Mouse (Mus musculus) adrenal gland, postnatal 10 days (tissue): ENCODE data around the gene Unc93a2. TPM values are rescaled to one million over a fixed set of nuclear protein-coding genes. Genes with fewer than 3 reads are reported as not detected.
"Not testable (repeated sequence)": the region's sequence is repeated elsewhere in the genome, so short reads cannot be mapped to it uniquely, and the experiment has no call there.

Experiments used
- DNase-seq: peaks from one replicate; pipeline ENCODE4 v3.0.0; 2021; ENCODE audit warnings: mixed read lengths
- long read RNA-seq, 2 experiments: library from polyadenylated mRNA; stranded (forward); transcript quantifications; one replicate each; pipeline ENCODE4 v2.0.0; 2021
- total RNA-seq, 2 experiments: library from RNA; stranded (reverse); gene quantifications; 2 replicates each; pipeline ENCODE4 v1.2.3; 2021

Gene Unc93a2
- 1 to 10 TPM; 1.8 to 2.0 TPM for total RNA-seq
- long read RNA-seq, experiment 1, partial matches to known transcripts = 0 of 1 reads
- long read RNA-seq, experiment 1, other reads (novel, unspliced or antisense) = 1 of 1 reads
- long read RNA-seq, experiment 2, partial matches to known transcripts = 0 of 1 reads
- long read RNA-seq, experiment 2, other reads (novel, unspliced or antisense) = 1 of 1 reads

DNA sequence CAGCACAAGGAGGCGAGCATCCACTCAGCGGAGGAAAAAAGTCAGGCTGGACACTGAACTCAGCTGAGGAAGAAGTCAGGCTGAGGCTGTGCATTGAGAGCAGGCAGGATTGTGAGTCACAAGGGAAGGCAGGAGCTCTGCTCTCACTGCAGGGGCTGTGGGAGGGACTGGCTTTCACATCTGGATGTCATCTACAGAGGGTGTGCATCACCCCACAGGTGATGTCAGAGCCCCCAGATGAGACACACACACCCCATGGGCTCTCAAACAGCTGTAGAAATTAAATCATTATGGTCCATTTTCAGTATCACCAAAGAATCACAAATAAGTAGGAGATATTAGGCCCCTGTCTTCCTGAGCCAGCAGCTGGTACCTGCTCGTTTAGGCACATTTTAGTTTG lies at the start of gene Unc93a2:
Gene Unc93a2 (minus strand): TSS at position 101 of the 400 bp plus-strand sequence.
- DNase-seq = not testable (repeated sequence)

DNA sequence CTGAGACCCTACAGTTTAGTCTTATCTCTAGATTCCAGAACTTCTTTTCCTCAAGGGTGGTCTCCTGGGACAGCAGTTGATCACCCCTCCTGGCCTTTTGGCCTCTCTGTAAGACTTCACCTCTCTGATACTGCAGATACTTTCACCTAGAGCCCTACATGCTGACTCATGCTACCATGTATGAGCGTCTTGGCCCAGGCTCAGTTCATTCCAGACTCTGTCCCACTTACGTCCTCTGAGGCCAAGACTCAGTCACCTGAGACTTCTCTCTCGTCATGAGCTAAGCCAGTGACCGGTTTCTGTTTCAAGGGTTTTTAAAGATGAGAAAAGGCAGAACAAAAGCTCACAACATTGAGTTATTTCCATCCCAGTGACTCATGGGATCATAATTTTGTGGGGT lies 48.9 kb upstream of the Unc93a2 start:
- DNase-seq = not testable (repeated sequence)

DNA sequence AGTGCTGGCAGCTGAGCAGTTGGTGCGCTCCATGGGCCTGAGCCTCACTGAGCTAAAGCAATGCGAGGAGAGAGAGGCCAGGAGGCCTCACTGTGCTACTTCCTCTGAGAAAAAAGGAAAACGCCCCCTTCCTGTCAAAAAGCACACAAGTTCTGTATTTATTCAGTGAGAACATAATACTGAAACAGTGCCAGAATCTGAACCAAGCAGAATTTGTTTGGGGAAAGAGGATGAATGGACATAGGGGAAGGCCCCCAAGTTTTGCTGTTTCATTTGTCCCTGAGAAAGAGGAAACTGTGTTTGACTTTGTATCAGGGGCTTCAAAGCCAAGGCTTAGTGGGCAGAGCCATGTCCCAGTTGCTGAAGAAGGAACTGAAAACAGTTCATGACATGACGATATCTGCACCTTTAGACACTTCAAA lies 45.0 kb upstream of the Unc93a2 start:
- not testable (repeated sequence) for DNase-seq

DNA sequence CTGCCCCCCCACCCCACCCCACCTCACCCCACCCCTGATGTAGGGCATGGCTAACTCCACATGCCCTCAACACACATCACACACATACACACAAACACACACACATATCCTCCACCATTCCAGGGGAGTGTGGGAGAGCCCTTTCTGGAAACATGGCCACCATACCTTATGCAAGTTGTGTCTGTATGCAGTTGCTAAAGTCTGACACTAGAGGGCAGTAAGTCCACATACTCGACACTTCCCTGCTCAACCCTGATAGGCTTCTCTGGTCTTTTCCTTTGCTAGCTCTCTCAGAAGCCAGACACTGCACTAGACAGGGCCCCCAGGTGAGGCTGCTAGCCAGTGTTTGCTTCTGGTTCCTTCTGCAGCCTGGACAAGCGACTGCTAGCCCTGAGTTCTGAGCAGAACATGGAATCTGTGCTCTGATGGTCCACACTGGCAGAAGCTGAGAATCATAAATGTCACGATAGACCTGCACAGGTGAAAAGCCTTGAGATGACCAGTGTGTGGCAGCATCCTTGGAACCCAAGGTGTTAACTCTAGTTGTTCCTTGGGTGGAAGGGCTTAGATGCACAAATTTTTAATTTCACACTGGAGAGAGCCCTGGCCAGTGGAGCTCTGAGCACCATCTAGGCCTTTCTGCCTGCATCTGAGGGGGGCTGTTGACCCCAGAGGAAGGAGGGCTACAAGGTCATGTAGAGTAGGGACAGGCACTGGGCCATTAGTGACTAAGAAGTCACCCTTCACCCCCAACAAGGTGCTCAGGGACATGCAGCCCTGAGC lies 35.1 kb upstream of the Unc93a2 start:
- not testable (repeated sequence) for DNase-seq

DNA sequence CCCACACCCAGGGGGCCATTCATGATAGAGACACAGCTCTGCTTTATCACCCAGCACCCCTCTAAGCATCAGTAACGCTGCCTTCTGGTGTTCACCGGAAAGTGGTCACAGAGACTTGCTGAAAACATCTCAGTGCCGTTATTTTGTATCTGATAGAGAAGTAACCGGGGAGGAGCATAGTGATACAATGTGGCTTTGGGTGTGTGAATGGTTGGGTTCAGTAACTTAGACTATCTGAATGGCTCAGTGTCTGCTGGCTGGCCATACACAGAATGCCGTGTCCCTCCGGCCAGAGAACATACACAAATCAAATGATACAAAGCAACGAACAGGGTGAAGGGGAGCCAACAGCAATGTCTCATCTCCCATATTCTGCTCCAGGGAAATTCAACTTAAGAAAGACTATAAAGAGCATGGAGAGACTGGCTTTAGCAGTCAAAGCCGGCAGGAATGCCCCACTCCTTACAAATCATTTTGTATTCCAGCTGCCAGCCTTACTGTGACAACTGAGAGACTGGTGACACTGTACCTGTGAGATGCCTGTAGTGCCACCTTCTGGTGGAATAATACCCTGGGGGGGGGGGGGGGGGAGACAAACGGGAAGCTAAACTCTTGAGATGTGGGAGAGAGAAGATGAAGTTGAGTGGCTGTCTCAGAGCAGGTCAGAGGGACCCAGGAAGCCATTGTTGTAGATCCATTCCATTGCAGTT lies 29.5 kb upstream of the Unc93a2 start:
- not testable (repeated sequence) for DNase-seq

DNA sequence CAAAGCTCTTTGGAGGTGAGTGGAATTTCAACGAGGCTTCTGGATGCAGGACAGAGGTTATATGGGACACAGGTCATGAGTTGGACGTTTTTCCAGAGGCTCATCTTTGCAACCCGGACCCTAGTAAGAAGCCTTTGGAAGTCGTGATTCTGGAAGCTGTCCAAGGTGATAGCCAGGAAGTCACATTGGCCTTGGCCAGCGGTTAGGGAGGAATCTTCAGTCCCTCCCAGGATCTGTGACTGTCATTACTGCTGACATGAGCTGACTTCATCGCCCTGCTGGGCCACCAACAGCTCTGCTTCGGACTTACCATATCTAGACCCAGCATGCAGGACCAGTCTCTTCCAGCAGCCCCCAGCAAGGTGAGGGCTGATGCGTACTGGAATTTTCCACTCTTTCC lies 28.1 kb upstream of the Unc93a2 start:
- peak; percentile 28 for DNase-seq

DNA sequence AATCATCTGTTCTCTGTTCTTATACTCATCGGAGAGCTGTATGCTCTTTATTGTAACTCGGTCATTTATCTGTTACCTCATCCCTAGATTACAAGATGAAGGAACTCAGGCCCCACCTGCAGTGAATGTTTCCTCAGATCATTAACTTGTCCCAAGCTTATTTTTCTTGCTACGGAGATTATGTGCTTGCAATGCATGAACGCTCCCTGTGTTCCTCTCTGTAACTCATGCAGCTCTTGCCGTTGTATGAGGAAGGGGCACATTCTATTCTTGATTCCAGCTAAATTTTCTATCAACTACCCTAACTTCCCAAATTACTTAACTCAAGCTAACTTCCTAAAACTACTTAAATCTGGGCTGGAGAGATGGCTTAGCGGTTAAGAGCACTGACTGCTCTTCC lies 14.5 kb upstream of the Unc93a2 start:
- DNase-seq = not testable (repeated sequence)

DNA sequence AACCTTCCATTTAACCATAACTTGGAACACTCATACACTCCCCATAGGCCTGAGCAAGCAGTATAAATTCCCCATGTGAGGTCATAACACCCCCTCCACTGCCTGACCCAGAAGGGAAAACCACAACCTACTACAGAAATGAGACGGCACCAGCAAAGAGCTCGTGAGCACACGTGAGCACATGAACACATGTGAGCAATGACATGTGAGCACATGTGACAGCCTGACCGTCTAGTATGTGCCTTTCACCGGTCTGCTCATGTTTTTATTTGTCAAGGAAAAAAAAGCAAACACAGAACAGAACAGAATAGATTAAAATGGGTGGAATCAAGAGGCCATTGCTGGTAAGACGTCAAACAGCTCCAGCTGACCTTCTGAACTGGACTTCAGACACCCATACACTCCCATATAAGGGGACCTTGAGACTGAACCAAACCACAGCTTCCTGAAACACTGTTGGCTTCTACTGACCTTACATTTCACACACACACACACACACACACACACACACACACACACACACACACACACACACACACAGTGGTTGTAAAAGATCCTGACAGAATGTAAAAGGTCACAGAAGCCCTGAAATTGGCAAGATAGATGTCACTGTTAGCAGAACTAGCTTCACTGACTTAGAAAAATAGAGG lies 13.1 kb upstream of the Unc93a2 start:
- DNase-seq = peak; percentile 57

DNA sequence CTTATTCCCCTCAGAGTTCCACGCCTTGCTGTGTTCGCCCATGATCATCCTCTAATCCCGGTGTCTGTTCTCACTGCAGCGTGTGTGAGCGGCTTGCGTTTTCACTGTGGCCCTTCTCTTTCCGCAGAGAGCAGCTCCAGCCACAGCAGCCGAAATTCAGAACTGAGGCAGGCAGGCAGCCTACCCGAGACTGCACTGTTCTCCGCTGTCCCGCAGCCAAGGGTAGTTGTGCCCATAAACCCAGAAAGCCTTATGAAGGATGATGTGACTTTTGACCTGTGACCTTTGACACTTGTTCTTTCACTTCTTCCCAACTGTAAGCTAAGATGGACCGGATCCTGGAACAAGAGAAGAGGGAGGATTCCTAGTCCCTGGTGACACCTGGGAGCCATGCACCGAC lies 11.8 kb upstream of the Unc93a2 start:
- not testable (repeated sequence) for DNase-seq

DNA sequence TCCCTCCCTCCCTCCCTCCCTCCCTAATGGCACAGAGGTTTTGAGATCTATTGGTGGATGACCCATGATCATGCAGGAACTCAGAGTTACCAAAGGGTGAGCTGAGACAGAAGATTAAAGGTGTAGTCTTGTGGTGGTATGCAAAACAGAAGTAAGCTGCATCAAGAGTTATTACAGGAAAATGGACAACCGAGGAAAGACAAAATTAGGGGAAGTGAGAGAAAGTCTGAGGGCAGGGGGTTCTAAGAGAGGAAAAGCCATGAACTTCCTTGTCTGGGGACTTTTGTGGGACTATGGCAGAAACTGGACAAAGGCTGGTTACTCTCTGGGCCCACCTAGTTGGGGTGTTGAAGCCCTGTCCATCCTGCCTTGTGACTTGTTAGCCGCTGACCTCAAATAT lies 11.0 kb upstream of the Unc93a2 start:
- not testable (repeated sequence) for DNase-seq

DNA sequence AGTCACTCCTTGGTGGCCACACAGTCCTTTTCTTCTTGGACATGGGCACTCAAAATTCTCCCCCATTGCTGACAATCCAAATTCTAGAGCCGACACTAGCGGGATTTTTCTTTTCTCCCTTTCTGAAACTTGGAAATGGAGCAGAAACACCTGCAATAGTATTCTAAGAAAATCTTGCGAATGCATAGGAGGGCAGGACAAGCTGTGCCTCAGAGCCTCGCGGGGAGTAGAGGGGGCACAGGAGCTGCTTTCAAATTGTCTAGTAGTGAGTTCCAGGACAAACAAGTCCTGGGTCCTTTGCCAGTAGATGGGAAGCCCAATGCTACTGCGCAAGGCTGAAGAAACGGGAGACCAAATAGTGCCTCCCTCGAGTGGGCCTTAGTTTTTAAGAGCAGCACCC lies 10.4 kb upstream of the Unc93a2 start:
- peak; percentile 20 for DNase-seq

DNA sequence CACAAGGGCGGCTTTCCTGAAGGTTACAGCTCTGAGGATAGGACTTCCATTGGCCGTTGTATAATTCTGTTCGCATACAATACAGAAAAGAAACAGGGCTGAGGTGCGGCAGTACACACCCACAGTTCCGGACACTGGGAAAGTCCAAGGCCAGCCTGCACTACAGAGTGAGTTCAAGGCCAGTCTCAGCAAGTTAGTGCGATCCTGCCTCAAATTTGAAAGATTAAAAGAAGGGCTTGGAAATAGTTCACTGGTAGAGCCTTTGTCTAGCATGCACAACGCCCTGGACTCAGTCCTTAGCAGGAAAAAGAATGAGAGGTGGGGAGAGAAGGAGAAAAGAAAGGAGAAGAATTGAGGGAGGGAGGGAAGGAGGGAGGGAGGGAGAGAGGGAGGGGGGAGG lies 9.9 kb upstream of the Unc93a2 start:
- peak; percentile 25 for DNase-seq

DNA sequence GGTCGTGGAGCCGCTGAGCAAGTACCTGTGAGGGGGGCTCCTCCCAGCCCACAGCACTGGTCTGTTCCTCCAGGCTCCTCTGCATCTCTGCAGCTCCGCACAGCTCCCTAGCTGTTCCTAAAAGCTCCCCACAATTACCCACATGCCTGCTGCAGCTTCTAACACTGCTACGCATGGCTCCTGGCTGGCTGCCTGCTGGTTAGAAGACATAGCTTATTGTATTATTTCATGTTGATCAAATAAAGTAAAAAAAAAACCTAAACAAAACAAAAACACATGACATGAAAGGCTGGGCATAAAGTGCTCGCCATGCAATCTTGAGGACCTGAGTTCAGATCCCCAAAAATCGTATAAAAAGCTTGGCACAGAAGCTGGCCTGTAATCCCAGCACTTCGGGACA lies 4.6 kb upstream of the Unc93a2 start:
- peak; percentile 39 for DNase-seq

DNA sequence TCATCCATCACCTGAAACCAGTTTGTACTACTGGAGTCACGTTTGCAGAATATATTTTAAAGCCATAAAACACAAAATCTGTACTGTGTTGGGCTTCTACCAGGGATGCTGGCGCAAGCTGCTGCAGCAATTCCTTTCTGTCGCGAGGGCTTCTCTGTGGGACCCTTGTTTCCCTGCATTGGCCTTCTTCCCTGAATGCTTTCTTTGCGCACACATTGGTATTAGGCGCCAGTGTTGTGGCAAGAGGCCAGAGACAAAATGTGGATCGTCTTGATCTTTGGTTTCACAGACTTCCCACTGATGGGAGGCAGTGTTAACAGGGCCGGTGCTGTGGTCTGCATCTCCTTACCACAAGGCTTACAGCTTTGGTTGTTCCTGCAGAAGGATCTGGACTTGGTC lies 3.7 kb upstream of the Unc93a2 start:
- not testable (repeated sequence) for DNase-seq

DNA sequence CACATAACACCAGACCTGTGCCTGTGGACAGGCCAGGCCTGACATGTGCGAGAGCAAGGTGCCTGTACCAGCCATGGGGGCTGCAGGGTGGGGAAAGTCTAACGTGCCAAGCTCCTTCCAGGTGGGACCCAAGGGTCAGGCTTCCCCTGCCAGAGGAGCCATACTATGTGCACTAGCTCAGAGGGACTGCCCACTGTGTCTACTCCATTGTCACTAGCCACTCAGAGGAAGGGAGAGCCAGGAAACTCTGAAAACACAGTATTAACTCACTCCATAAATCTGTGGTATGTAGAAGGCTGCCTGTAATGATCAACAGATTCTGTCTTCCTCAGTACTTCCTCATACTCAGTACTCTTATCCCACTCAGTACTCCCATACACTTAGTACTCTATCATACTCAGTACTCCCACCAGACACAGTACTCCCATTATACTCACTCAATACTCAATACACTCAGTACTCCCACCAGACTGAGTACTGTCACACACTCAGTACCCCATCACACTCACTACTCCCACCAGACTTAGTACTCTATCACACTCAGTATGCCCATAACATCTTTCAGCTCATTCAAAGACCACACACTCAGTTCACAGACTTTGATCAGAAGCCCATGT lies 3.2 kb upstream of the Unc93a2 start:
- not testable (repeated sequence) for DNase-seq

DNA sequence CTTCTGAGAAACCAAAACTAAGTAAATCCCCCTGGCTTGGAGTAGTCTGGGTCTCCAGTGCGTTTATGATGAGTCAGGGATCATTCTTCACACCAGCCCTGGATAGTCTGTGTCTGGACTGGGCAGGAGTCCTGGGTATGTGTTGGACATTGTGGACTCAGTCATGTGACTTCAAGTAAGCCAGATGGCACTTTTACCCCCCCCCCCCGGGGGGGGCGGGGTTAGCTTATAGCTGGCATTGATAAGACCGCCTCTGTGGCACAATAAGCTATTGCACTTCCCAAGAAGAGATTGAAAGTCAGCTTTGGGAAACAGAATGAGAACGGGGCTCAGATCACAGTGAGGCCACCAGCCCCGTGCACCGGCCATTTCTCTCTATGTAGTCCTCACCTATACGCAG lies 752 bp upstream of the Unc93a2 start:
- not testable (repeated sequence) for DNase-seq

DNA sequence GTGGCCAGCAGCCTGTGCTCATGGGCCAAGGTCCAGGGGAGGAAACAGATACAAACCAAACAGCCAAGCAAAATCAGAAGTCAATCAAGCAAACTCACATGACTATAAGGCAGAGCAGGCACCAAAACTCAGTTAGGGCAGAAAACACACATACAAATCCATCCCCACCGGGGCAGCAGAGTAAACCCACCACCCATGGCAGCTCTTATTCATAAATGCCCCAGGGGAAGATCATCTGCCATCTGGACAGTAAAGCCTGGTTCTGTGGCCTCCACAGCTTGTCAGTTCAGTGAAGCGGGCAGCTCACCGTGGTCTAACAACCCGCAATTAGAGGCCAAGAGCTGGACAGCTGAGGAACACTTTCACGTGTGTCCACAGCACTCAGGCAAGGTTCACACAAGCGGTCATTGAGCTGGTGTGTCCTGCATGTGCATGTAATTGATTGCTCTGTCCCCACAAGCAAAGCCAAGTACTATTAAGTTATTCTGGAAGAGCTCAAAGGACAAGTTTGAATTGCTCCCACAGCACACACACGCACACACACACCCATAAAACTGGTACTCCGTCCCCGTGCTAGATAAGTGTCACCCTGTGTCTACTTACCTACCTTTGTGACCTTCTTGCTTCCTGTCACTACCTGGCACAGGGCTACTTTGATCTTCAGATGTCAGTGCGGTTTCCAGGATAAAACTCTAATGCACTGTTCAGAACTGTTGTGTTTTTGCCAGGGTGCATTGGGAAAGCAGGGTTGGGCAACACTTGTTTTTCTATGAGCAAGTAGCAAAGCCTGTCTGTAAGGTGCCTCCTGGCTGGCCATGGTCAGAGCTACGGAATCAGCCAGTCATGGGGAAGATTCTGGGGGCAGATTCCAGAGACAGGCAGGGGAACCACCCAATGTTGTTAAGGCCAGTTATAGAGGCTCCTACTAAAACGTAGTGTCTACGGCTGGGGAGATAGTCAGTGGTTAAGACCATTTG lies 1.8 kb downstream of the Unc93a2 start:
- not testable (repeated sequence) for DNase-seq

DNA sequence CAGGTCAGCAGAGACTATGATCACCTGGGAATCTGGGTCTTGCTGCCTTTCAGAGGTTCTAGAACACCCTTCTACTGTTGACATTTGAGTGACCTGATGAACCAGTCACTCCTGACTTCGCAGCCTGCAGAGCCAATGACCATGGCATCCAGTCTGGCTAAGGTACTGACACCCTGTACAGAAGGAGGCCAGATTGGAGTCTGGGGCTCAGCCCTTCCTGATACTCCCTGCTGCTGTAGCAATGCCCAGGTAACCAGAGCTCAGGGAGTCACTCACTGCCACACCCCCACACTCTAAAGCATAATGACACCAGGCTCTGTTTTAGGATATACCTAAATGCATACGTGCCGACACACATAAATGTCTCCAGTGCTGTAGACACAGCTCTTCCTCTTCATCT lies 2.6 kb downstream of the Unc93a2 start:
- not testable (repeated sequence) for DNase-seq

DNA sequence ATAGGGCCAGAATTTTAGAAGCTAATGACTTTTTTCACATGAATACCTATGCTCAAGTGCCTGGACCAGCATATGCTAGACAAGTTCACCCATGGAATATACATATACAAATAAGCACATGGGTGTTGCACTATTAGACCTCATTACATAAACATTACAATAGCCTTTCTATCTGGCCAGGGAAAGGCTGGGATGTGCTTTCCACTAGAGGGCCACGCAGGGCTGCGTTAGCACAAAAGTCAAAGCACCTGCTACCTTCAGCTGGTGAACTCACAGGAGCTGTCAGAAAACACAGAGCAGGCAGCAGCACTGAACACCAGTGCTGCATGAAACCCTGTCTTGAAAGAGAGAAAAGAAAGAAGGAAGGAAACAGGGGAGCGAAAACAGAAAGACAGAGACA lies 7.4 kb downstream of the Unc93a2 start:
- not testable (repeated sequence) for DNase-seq

DNA sequence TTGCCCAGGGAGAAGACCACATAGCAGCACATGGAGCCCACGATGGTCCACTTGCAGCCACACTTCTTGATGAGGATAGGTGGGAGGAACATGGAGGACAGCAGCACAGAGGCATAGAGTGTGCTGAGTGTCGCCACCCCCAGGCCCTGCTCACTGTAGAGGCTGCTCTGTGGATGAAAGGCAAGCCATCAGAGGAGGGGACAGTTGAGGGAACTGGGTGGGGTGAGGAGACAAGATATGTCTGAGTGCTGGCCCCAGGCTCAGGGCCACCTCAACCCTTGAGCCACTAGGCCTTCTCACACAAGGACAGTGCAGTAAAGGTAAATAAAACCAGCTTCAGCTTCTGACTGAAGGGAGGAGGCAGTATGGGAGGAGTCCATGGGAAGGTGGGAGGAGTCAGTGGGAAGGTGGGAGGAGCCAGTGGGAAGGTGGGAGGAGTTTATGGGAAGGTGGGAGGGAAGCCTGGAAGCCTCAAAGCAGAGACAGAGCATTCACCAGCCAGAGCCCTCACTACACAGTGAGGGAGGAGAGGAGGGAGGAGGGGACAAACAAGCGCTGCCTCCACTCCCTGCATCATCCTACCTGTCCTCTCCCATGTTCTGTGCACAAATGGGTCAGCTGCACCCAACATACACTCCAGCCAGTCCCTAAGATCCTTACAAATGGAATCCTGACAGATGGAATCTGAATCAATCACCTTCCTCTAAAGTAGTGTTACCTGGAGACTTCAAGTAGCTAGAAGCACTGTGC lies 8.1 kb downstream of the Unc93a2 start:
- DNase-seq = not testable (repeated sequence)
